Mouse (Mus musculus) heart, embryonic 10.5 days (tissue): Measurements from ENCODE around the gene Mtfp1. TPM values are rescaled to one million over a fixed set of nuclear protein-coding genes. Genes with fewer than 3 reads are reported as not detected.
"Not testable (repeated sequence)": the region's sequence is repeated elsewhere in the genome, so short reads cannot be mapped to it uniquely, and the experiment has no call there.

Experiments used
- DNase-seq: peaks from one replicate; pipeline ENCODE4 v3.0.0-alpha.2; 2017; ENCODE audit warnings: low spot score
- H3K27ac ChIP-seq: fragments of 300-500 bp; sonication (generic); 2 replicates; pipeline ENCODE4 v1.5.1; 2016; ENCODE audit warnings: mild to moderate bottlenecking
- H3K27me3 ChIP-seq: fragments of 300-500 bp; sonication (generic); 2 replicates; pipeline ENCODE4 v1.6.1; 2016; ENCODE audit warnings: mild to moderate bottlenecking; ENCODE audit not compliant: poor library complexity, insufficient read depth, severe bottlenecking
- H3K36me3 ChIP-seq: fragments of 300-500 bp; sonication (generic); 2 replicates; pipeline ENCODE4 v1.6.1; 2016; ENCODE audit warnings: mild to moderate bottlenecking, moderate library complexity
- H3K4me1 ChIP-seq: fragments of 300-500 bp; sonication (generic); 2 replicates; pipeline ENCODE4 v1.6.1; 2016; ENCODE audit warnings: mild to moderate bottlenecking
- H3K4me3 ChIP-seq: fragments of 300-500 bp; sonication (generic); 2 replicates; pipeline ENCODE4 v1.5.1; 2016; ENCODE audit warnings: mild to moderate bottlenecking, moderate library complexity
- H3K9me3 ChIP-seq: fragments of 300-500 bp; sonication (generic); 2 replicates; pipeline ENCODE4 v1.6.1; 2016; ENCODE audit warnings: mild to moderate bottlenecking, moderate library complexity
- WGBS: fragments of 180-500 bp; shearing (Covaris S2); methylation state at CpG from one replicate; pipeline ENCODE4 v1.1.7; 2016; 5-methylcytosine and 5-hydroxymethylcytosine counted together
- polyA plus RNA-seq: library from polyadenylated mRNA; unstranded; fragments of >200 nt; fragmentation: Nextera tagmentation; extraction: Ambion mirVana; gene quantifications from 2 replicates; pipeline ENCODE4 v1.2.1, GENCODE M21; 2016

Mtfp1 gene
- 25.7 and 26.0 TPM in 2 replicates for polyA plus RNA-seq

GRCm38 (mm10) chr11:4095171-4096053 lies at the start of gene Mtfp1:
Gene Mtfp1, minus strand, starts transcription at chr11:4095445.
- Histone ChIP-seq H3K4me1 (peaks cover 34% of the 10 kb centered on the region), H3K9me3 (peaks cover 7% of the 10 kb centered on the region), H3K4me3 (peak within 1 kb of the TSS; percentile 77), H3K27ac (peak within 1 kb of the TSS; percentile 95), H3K36me3 (peaks cover 25% of the 10 kb centered on the region), H3K27me3 (no peaks in the 10 kb centered on the region)
- 6% methylated on average over 34 of the region's 34 CpGs for WGBS
- DNase-seq: peak; percentile 89

GRCm38 (mm10) chr11:4143281-4144062 lies 48.2 kb upstream of the Mtfp1 start:
- 84% methylated on average over 21 of the region's 21 CpGs for WGBS
- no peak overlapping the region for H3K27ac ChIP-seq
- 0 out of 2 replicates have a peak, but pooled peaks cover 5% of the 10 kb centered on the region for H3K27me3 ChIP-seq
- H3K9me3 ChIP-seq: no peaks in the 10 kb centered on the region
- H3K36me3 ChIP-seq: peaks cover 57% of the 10 kb centered on the region
- H3K4me3 ChIP-seq: no peak overlapping the region
- no peak for DNase-seq
- peaks cover 6% of the 10 kb centered on the region for H3K4me1 ChIP-seq

GRCm38 (mm10) chr11:4142352-4142751 lies 47.1 kb upstream of the Mtfp1 start:
- Histone ChIP-seq H3K27me3 (no peaks in the 10 kb centered on the region), H3K36me3 (peaks cover 68% of the 10 kb centered on the region), H3K4me3 (no peak overlapping the region), H3K9me3 (no peaks in the 10 kb centered on the region), H3K27ac (no peak overlapping the region), H3K4me1 (no peaks in the 10 kb centered on the region)
- WGBS: 85% methylated on average over 4 of the region's 4 CpGs
- no peak for DNase-seq

- Histone ChIP-seq H3K27me3 (no peaks in the 10 kb centered on the region), H3K9me3 (no peaks in the 10 kb centered on the region), H3K36me3 (peaks cover 75% of the 10 kb centered on the region), H3K27ac (no peak overlapping the region), H3K4me3 (no peak overlapping the region), H3K4me1 (peaks cover 8% of the 10 kb centered on the region; the same call in 1 of the 2 replicates)
- no peak for DNase-seq
Measured at GRCm38 (mm10) chr11:4141505-4141904, 46.3 kb upstream of the Mtfp1 start.

GRCm38 (mm10) chr11:4138964-4139363 lies 43.7 kb upstream of the Mtfp1 start:
- Histone ChIP-seq H3K4me1 (peaks cover 14% of the 10 kb centered on the region), H3K36me3 (peaks cover 68% of the 10 kb centered on the region), H3K9me3 (no peaks in the 10 kb centered on the region), H3K27me3 (no peaks in the 10 kb centered on the region), H3K27ac (no peak overlapping the region), H3K4me3 (no peak overlapping the region)
- 82% methylated on average over 2 of the region's 2 CpGs for WGBS
- no peak for DNase-seq

- peak; percentile 94 for DNase-seq
- peak within 1 kb of the TSS; percentile 93 for H3K4me3 ChIP-seq
- H3K27ac ChIP-seq: peak within 1 kb of the TSS; percentile 97
- H3K4me1 ChIP-seq: peaks cover 18% of the 10 kb centered on the region
- WGBS: 2% methylated on average over 66 of the region's 66 CpGs
- no peaks in the 10 kb centered on the region for H3K9me3 ChIP-seq
- H3K27me3 ChIP-seq: no peaks in the 10 kb centered on the region
- peaks cover 31% of the 10 kb centered on the region for H3K36me3 ChIP-seq
Measured at GRCm38 (mm10) chr11:4134986-4135935, 40.0 kb upstream of the Mtfp1 start, which contains the start of gene Rnf215. Gene Rnf215, plus strand, starts transcription at chr11:4135202.

GRCm38 (mm10) chr11:4134400-4134799 lies 39.2 kb upstream of the Mtfp1 start:
- peaks cover 18% of the 10 kb centered on the region for H3K4me1 ChIP-seq
- H3K27me3 ChIP-seq: no peaks in the 10 kb centered on the region
- DNase-seq: no peak
- no peaks in the 10 kb centered on the region for H3K9me3 ChIP-seq
- no peak overlapping the region for H3K27ac ChIP-seq
- H3K4me3 ChIP-seq: no peak overlapping the region
- 50% methylated on average over 6 of the region's 6 CpGs for WGBS
- H3K36me3 ChIP-seq: peaks cover 23% of the 10 kb centered on the region

GRCm38 (mm10) chr11:4133450-4133849 lies 38.2 kb upstream of the Mtfp1 start:
- no peaks in the 10 kb centered on the region for H3K27me3 ChIP-seq
- WGBS: 48% methylated on average over 3 of the region's 3 CpGs
- H3K4me1 ChIP-seq: peaks cover 18% of the 10 kb centered on the region
- H3K9me3 ChIP-seq: no peaks in the 10 kb centered on the region
- H3K36me3 ChIP-seq: peaks cover 17% of the 10 kb centered on the region
- no peak overlapping the region for H3K4me3 ChIP-seq
- no peak overlapping the region for H3K27ac ChIP-seq
- DNase-seq: no peak

- H3K27ac ChIP-seq, H3K36me3 ChIP-seq, H3K4me1 ChIP-seq, H3K9me3 ChIP-seq, H3K27me3 ChIP-seq, DNase-seq, H3K4me3 ChIP-seq: not testable (repeated sequence)
- 78% methylated on average over 4 of the region's 4 CpGs for WGBS
Measured at GRCm38 (mm10) chr11:4128461-4128860, 33.2 kb upstream of the Mtfp1 start.

- no peak for DNase-seq
- Histone ChIP-seq H3K4me3 (no peak overlapping the region), H3K9me3 (no peaks in the 10 kb centered on the region; the same call in none of the 2 replicates), H3K36me3 (no peaks in the 10 kb centered on the region), H3K4me1 (peaks cover 4% of the 10 kb centered on the region; the same call in 1 of the 2 replicates), H3K27me3 (peaks cover under 1% of the 10 kb centered on the region; the same call in 1 of the 2 replicates), H3K27ac (no peak overlapping the region)
- WGBS: 78% methylated on average over 1 of the region's 1 CpGs
Measured at GRCm38 (mm10) chr11:4127059-4127458, 31.8 kb upstream of the Mtfp1 start.

- 66% methylated on average over 5 of the region's 5 CpGs for WGBS
- H3K4me3 ChIP-seq: no peak overlapping the region
- peaks cover 29% of the 10 kb centered on the region for H3K27me3 ChIP-seq
- no peaks in the 10 kb centered on the region for H3K36me3 ChIP-seq
- peaks cover 17% of the 10 kb centered on the region for H3K4me1 ChIP-seq
- H3K9me3 ChIP-seq: no peaks in the 10 kb centered on the region; the same call in none of the 2 replicates
- no peak overlapping the region for H3K27ac ChIP-seq
- DNase-seq: no peak
Measured at GRCm38 (mm10) chr11:4123922-4124321, 28.7 kb upstream of the Mtfp1 start.
